Mouse (Mus musculus): ENCODE results near the gene Dnal1.
"Not testable (repeated sequence)": the region's sequence is repeated elsewhere in the genome, so short reads cannot be mapped to it uniquely, and the experiment has no call there.

Dnal1 gene

GRCm38 (mm10) chr12:84114153-84114994 lies at the start of gene Dnal1:
TSS of gene Dnal1 (plus strand) at chr12:84114366.
- peak; percentile 68 to 89 for DNase-seq (ENCODE audit: low spot score in 2 of 2)

DNA sequence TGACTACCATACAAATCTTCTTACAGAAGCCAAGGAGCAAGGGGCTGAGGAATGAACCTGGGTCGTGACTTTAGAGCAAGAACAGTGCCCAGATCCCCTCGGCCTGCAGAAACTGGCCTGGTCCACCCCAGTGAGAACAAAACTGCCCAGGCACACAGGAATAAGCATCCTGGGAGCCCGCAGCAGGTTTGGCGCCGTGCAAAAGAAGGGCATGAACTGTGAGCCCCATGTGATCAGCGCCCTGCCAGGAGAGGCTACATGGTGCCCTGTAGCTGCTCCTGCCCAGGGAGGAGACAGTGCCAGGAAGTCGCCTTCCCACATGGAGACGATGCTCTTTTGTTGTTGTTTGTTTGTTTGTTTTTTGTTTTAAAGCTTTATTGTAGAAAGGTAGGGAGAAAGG lies 49.5 kb upstream of the Dnal1 start:
- no peak for DNase-seq (ENCODE audit: low spot score in 2 of 2)

DNA sequence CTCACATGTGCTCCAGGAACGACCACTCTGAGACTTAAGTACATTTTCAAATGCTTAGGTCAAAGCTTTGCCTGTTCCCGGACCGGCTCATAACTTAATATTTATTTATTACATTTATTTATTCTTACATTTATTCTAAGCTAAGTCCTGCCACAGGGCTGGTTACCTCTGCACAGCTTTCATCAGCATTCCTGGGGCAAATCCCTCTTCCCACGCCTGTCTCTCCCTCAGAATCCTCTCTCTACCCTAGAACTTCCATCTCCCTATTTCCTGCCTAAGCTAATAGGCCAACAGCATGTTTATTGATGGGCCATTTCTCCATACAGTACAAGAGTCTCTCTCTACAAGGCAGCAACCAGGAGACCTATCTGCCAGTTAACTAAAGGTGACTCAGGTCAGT lies 46.4 kb upstream of the Dnal1 start:
- DNase-seq (ENCODE audit: low spot score in 2 of 2), result no peak

DNA sequence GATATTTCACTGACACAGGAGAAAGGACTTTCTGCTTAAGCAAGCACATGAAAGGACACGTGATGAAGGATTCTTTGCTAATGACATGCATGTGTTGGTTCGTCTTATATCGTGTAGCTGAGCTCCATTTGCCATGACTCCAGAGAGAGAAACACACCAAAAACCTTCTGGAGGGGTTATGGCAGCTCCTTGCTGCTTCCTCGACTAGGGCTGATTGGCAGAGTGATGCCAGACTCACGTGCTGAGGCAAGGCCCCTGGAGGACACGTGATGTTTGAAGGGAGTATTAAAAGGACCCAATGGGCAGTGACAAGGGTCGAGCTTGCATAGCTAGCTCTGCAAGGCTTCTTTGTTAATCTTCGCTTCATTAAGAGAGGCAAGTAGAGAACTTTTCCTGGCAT lies 45.9 kb upstream of the Dnal1 start:
- DNase-seq (ENCODE audit: low spot score in 2 of 2), result no peak

DNA sequence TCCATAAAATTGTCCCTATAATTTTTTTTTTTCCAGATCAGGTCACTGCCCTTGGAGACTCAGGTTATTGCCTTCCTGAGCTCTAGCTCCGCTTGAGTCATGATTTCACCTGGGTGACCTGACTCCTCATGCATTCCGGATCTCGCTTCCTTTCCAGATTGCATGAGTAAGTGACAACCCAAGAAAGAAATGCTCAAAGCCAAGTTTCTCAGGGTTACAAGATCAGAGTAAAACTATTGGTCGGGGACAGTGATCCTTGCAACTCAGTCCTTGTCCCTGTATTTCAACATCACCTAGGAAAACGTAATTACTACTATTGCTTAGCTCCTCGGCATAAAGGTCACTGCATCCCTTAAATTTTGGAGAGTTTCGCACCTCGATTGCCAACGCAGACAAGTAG lies 45.2 kb upstream of the Dnal1 start, which contains the start of gene Acot5:
Gene Acot5 (plus strand): TSS at position 340 of the 400 bp plus-strand sequence.
- DNase-seq (ENCODE audit: low spot score in 2 of 2), result no peak

- peak; percentile 6 to 17 for DNase-seq (ENCODE audit: low spot score in 2 of 2)
These were observed 44.6 kb upstream of the Dnal1 start for GRCm38 (mm10) chr12:84069582-84069981.

DNA sequence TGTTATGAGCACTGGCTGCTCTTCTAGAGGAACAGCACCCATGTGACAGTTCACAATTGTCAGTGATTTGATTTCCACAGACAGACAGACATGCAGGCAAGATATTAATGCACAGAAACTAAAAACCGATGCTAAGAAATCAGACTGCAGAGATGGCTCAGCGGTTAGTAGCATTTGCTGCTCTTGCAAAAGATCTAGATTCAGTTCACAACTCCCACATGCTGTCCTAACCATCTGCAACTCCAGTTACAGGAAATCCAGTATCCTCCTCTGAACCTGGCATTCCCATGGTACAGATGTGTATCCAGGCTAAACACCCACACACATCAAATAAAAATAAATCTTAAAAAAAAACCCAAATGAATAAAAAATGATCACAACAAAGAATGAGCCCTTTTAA lies 42.5 kb upstream of the Dnal1 start:
- no peak for DNase-seq (ENCODE audit: low spot score in 2 of 2)

GRCm38 (mm10) chr12:84077371-84077990 lies 36.7 kb upstream of the Dnal1 start:
- no peak for DNase-seq (ENCODE audit: low spot score in 2 of 2)

DNA sequence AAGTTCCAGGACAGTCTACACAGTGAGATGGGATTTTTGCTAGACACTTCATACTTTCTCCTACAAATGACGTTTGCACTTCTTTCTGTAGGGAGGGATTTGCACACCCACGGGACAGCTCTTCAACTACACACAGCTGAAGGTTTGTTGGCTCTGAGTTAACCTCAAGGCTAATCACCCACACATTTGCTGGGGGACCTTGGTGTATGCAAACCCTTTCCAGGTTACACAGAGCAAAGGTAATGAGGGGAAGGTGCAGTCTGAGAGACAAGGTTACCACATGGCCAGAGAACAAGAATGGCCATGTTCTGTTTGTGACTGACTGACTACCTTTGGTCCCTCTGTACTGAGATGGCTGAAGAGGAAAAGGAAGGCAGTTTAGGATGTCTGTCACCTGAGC lies 30.3 kb upstream of the Dnal1 start:
- no peak for DNase-seq (ENCODE audit: low spot score in 2 of 2)

DNA sequence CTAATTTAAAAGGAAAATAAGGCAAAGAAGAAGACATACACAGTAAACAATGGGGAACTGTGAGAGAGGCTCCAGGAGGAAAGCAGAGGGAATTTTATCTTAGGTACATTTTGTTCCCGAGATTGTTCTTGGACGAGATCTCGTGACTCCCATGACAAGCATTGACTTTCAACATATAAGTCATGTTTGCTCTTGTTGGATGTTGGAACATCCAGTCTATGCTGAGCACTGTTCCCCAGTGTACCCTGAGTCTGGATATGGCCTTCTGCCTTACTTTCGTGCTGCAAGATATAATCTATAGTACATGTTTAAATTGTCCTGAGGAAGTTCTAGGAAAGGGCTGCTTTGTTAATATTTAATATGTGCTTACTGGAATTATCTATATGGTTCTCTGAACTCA lies 29.6 kb upstream of the Dnal1 start:
- DNase-seq (ENCODE audit: low spot score in 2 of 2), result no peak

GRCm38 (mm10) chr12:84094666-84095065 lies 19.5 kb upstream of the Dnal1 start:
- not testable (repeated sequence) for DNase-seq (ENCODE audit: low spot score in 2 of 2)

DNA sequence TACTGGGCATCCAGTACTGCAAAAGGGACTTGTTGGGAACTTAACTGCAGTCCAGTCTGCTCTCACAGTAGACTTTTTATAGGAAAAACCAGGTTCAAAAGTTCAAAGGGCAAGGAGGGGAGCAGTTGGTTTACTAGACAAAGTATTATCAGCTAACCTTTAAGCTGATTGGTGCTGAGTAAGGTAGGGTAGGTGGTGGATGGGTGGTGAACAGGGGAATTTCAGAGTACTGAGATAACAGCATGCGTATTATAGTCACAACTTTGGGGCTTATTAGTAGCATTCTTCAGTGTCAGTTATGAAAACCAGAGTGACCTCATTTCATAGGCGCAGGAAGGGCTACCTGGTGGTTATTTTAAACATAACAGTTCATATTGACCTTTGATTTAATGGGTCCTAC lies 14.6 kb upstream of the Dnal1 start:
- DNase-seq (ENCODE audit: low spot score in 2 of 2), result no peak

GRCm38 (mm10) chr12:84100071-84100470 lies 14.1 kb upstream of the Dnal1 start:
- DNase-seq (ENCODE audit: low spot score in 2 of 2), result no peak

GRCm38 (mm10) chr12:84100604-84101492 lies 13.3 kb upstream of the Dnal1 start, which contains the start of gene Acot6:
TSS of gene Acot6 (plus strand) at chr12:84100654.
- DNase-seq (ENCODE audit: low spot score in 2 of 2), result peak; percentile 18 to 22

GRCm38 (mm10) chr12:84101493-84101845 lies 12.7 kb upstream of the Dnal1 start:
- no peak for DNase-seq (ENCODE audit: low spot score in 2 of 2)

DNA sequence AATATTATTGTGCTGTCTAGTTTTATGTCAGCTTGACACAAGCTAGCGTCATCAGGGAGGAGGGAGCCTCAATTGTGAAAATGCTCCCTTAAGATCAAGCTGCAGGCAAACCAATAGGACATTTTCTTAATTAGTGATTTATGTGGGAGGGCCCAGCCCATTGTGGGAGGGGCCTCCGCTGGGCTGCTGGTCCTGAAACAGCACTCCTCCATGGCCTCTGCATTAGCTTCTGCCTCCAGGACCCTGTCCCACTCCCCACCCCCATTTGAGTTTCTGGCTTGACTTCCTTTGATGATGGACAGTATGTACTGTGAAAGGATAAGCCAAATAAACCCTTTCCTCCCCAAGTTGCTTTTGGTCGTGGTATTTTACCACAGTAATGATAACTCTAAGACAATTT lies 7.2 kb upstream of the Dnal1 start:
- DNase-seq (ENCODE audit: low spot score in 2 of 2), result no peak

DNA sequence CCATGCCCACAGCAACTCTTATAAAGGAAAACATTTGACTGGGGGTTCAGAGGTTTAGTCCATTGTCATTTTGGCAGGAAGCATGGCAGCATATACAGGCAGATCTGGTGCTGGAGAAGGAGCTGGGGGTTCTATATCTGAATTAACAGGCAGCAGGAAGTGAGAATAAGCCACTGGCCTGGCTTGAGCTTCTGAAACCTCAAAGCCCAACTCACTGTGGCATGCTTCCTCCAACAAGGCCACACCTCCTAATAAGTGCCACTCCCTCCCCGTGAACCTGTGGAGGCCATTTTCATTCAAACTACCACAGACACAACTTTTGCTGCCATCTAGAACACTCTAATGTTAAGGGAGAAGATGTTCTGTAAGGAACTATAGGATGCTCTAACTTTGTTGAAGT lies 6.5 kb upstream of the Dnal1 start:
- no peak for DNase-seq (ENCODE audit: low spot score in 2 of 2)

GRCm38 (mm10) chr12:84109924-84110323 lies 4.2 kb upstream of the Dnal1 start:
- no peak for DNase-seq (ENCODE audit: low spot score in 2 of 2)

DNA sequence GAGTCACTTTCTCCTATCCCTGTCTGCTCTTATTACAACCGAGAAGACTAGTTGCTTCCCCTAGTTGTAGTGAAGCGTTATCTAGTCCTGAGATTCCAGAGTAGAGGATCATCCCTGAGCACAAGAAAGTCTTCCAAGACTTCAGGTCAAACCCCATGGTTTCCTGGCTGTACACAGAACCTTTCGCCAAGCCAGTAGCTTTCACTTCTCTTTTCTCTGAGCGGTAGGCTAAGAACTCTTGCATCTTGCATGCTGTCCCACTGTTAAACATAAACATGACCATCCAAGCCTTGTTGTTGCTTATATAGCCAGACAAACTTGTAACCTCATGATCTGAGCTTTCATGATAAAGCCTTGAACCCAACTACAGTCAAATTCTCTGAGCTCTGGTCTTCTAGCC lies 3.4 kb upstream of the Dnal1 start:
- no peak for DNase-seq (ENCODE audit: low spot score in 2 of 2)

GRCm38 (mm10) chr12:84113676-84114075 lies 490 bp upstream of the Dnal1 start:
- DNase-seq (ENCODE audit: low spot score in 2 of 2), result no peak

GRCm38 (mm10) chr12:84119584-84119983 lies 5.4 kb downstream of the Dnal1 start:
- DNase-seq (ENCODE audit: low spot score in 2 of 2), result no peak

GRCm38 (mm10) chr12:84125892-84126291 lies 11.7 kb downstream of the Dnal1 start:
- DNase-seq (ENCODE audit: low spot score in 2 of 2), result no peak
